Mouse (Mus musculus): ENCODE results near the gene Nfkbil1. TPM values are rescaled to one million over a fixed set of nuclear protein-coding genes. Genes with fewer than 3 reads are reported as not detected.

Nfkbil1 gene
- total and polyA plus RNA-seq, 2 experiments from 2014 or later, result 12.4 to 17.1 TPM

- Histone ChIP-seq H3K4me3 (ENCODE audit: low read depth, low read length) (no peak overlapping the region), H3K4me2 (ENCODE audit: low read depth) (no peak overlapping the region), H3K4me1 (ENCODE audit: insufficient read depth) (no peaks in the 10 kb centered on the region), H3K36me3 (ENCODE audit: insufficient read depth) (peaks cover 7% of the 10 kb centered on the region), H3K9ac (no peak overlapping the region), H3K27me3 (ENCODE audit: insufficient read depth, low read length) (no peaks in the 10 kb centered on the region), H3K27ac (ENCODE audit: low read depth, low read length) (no peak overlapping the region), H3K9me3 (ENCODE audit: low read length) (no peaks in the 10 kb centered on the region)
- ATAC-seq (no peak), DNase-seq (no peak)
- WGBS, result 67% methylated on average over 13 of the region's 14 CpGs
- TF ChIP-seq CTCF (IDR thresholded peaks at IDR 0.05; ENCODE audit: low read depth), result no peak
These were observed 23.2 kb upstream of the Nfkbil1 start for GRCm38 (mm10) chr17:35258492-35259478.

GRCm38 (mm10) chr17:35257824-35258491, 22.4 kb upstream of the Nfkbil1 start:
- H3K27me3 ChIP-seq (ENCODE audit: insufficient read depth, low read length), result no peaks in the 10 kb centered on the region
- H3K36me3 ChIP-seq (ENCODE audit: insufficient read depth), result peaks cover 16% of the 10 kb centered on the region
- no peaks in the 10 kb centered on the region for H3K9me3 ChIP-seq (ENCODE audit: low read length)
- WGBS, result 13% methylated on average over 17 of the region's 17 CpGs
- no peak overlapping the region for H3K27ac ChIP-seq (ENCODE audit: low read depth, low read length)
- TF ChIP-seq CTCF (IDR thresholded peaks at IDR 0.05; ENCODE audit: low read depth), result peak; percentile 88
- H3K4me2 ChIP-seq (ENCODE audit: low read depth), result peak overlapping the region; percentile 29
- peak; percentile 89 for DNase-seq
- H3K4me1 ChIP-seq (ENCODE audit: insufficient read depth), result no peaks in the 10 kb centered on the region
- no peak overlapping the region for H3K4me3 ChIP-seq (ENCODE audit: low read depth, low read length)
- peak; percentile 28 for ATAC-seq
- H3K9ac ChIP-seq, result no peak overlapping the region

- no peaks in the 10 kb centered on the region for H3K27me3 ChIP-seq (ENCODE audit: insufficient read depth, low read length)
- DNase-seq, result no peak
- 62% methylated on average over 1 of the region's 1 CpGs for WGBS
These were observed 21.8 kb upstream of the Nfkbil1 start for GRCm38 (mm10) chr17:35257378-35257777.

GRCm38 (mm10) chr17:35255704-35256103, 20.1 kb upstream of the Nfkbil1 start:
- H3K27ac ChIP-seq (ENCODE audit: low read depth, low read length), result no peak overlapping the region
- H3K4me1 ChIP-seq (ENCODE audit: insufficient read depth), result no peaks in the 10 kb centered on the region
- 62% methylated on average over 4 of the region's 4 CpGs for WGBS
- DNase-seq (no peak), ATAC-seq (no peak)
- H3K27me3 ChIP-seq (ENCODE audit: insufficient read depth, low read length), result no peaks in the 10 kb centered on the region
- peaks cover 35% of the 10 kb centered on the region for H3K36me3 ChIP-seq (ENCODE audit: insufficient read depth)
- no peak overlapping the region for H3K4me2 ChIP-seq (ENCODE audit: low read depth)
- no peak overlapping the region for H3K9ac ChIP-seq
- no peak for TF ChIP-seq CTCF (IDR thresholded peaks at IDR 0.05; ENCODE audit: low read depth)
- no peak overlapping the region for H3K4me3 ChIP-seq (ENCODE audit: low read depth, low read length)
- no peaks in the 10 kb centered on the region for H3K9me3 ChIP-seq (ENCODE audit: low read length)

More at GRCm38 (mm10) chr17:35257378-35257777, 21.8 kb upstream of the Nfkbil1 start:
- H3K36me3 ChIP-seq (ENCODE audit: insufficient read depth), result peaks cover 21% of the 10 kb centered on the region
- no peak overlapping the region for H3K27ac ChIP-seq (ENCODE audit: low read depth, low read length)
- ATAC-seq, result no peak
- H3K4me2 ChIP-seq (ENCODE audit: low read depth), result no peak overlapping the region
- no peaks in the 10 kb centered on the region for H3K9me3 ChIP-seq (ENCODE audit: low read length)
- H3K4me3 ChIP-seq (ENCODE audit: low read depth, low read length), result no peak overlapping the region
- H3K4me1 ChIP-seq (ENCODE audit: insufficient read depth), result no peaks in the 10 kb centered on the region
- no peak overlapping the region for H3K9ac ChIP-seq
- no peak for TF ChIP-seq CTCF (IDR thresholded peaks at IDR 0.05; ENCODE audit: low read depth)

- Histone ChIP-seq H3K4me1 (ENCODE audit: insufficient read depth) (no peaks in the 10 kb centered on the region), H3K27me3 (ENCODE audit: insufficient read depth, low read length) (no peaks in the 10 kb centered on the region), H3K9me3 (ENCODE audit: low read length) (no peaks in the 10 kb centered on the region), H3K27ac (ENCODE audit: low read depth, low read length) (no peak overlapping the region), H3K4me3 (ENCODE audit: low read depth, low read length) (no peak overlapping the region), H3K4me2 (ENCODE audit: low read depth) (no peak overlapping the region), H3K36me3 (ENCODE audit: insufficient read depth) (peaks cover 40% of the 10 kb centered on the region), H3K9ac (no peak overlapping the region)
- DNase-seq (no peak), ATAC-seq (no peak)
- no peak for TF ChIP-seq CTCF (IDR thresholded peaks at IDR 0.05; ENCODE audit: low read depth)
- 81% methylated on average over 3 of the region's 3 CpGs for WGBS
These were observed 19.7 kb upstream of the Nfkbil1 start for GRCm38 (mm10) chr17:35255301-35255700.

- H3K36me3 ChIP-seq (ENCODE audit: insufficient read depth), result peaks cover 48% of the 10 kb centered on the region
- 50% methylated on average over 11 of the region's 11 CpGs for WGBS
- H3K9me3 ChIP-seq (ENCODE audit: low read length), result no peaks in the 10 kb centered on the region
- no peaks in the 10 kb centered on the region for H3K4me1 ChIP-seq (ENCODE audit: insufficient read depth)
- peak; percentile 74 for TF ChIP-seq CTCF (IDR thresholded peaks at IDR 0.05; ENCODE audit: low read depth)
- no peak overlapping the region for H3K27ac ChIP-seq (ENCODE audit: low read depth, low read length)
- ATAC-seq, result peak; percentile 40
- H3K27me3 ChIP-seq (ENCODE audit: insufficient read depth, low read length), result no peaks in the 10 kb centered on the region
- no peak overlapping the region for H3K4me3 ChIP-seq (ENCODE audit: low read depth, low read length)
- peak; percentile 54 for DNase-seq
- no peak overlapping the region for H3K4me2 ChIP-seq (ENCODE audit: low read depth)
- H3K9ac ChIP-seq, result no peak overlapping the region
These were observed 18.9 kb upstream of the Nfkbil1 start for GRCm38 (mm10) chr17:35254241-35255098.
